Comparison of ENCODE assay signal across 8 mouse cellular contexts in genomic region chr1:99772183-99772582, GRCm38 (mm10). TPM values are rescaled to one million over a fixed set of nuclear protein-coding genes. Genes with fewer than 3 reads are reported as not detected.
DNase-seq lines count a peak whose midpoint lies in the region; ATAC-seq lines count a peak whose summit lies in the region.

No protein-coding gene starts in this region.

- intact Hi-C loops in gastrocnemius, postnatal 14 days (cut with DNase I; ENCODE audit: low total_unique reads) = no loop called here
- intact Hi-C loops in left cerebral cortex, postnatal 10 days (cut with DNase I) = no loop called here

- peak overlapping the region; percentile 35; the same call in 1 of the 2 replicates for H3K9ac ChIP-seq in forebrain, embryonic 14.5 days (ENCODE audit: low read length)
- H3K9ac ChIP-seq in midbrain, embryonic 14.5 days (replicated peaks; ENCODE audit: low read length) = peak overlapping the region; percentile 48
- H3K9ac ChIP-seq in stomach, embryonic 16.5 days (ENCODE audit: low read length) = no peak overlapping the region

- H3K4me1 ChIP-seq in forebrain, embryonic 14.5 days (ENCODE audit: control insufficient read depth, insufficient read depth, low read length) = no peaks in the 10 kb centered on the region
- H3K4me1 ChIP-seq in midbrain, embryonic 14.5 days (ENCODE audit: control insufficient read depth, insufficient read depth, low read length) = no peaks in the 10 kb centered on the region
- no peaks in the 10 kb centered on the region for H3K4me1 ChIP-seq in stomach, embryonic 16.5 days (ENCODE audit: control insufficient read depth, insufficient read depth, low read length)

- peak overlapping the region; percentile 34 for H3K4me3 ChIP-seq in forebrain, embryonic 14.5 days (ENCODE audit: low read depth, low read length)
- peak overlapping the region; percentile 43 for H3K4me3 ChIP-seq in midbrain, embryonic 14.5 days (replicated peaks; ENCODE audit: low read depth, low read length)
- no peak overlapping the region for H3K4me3 ChIP-seq in stomach, embryonic 16.5 days (replicated peaks; ENCODE audit: low read length)

- H3K4me2 ChIP-seq in forebrain, embryonic 14.5 days (ENCODE audit: low read length) = peak overlapping the region; percentile 52
- H3K4me2 ChIP-seq in midbrain, embryonic 14.5 days (ENCODE audit: low read length) = peak overlapping the region; percentile 65
- H3K4me2 ChIP-seq in stomach, embryonic 16.5 days (ENCODE audit: low read depth, low read length) = no peak overlapping the region

- H3K27me3 ChIP-seq in forebrain, embryonic 14.5 days (replicated peaks; ENCODE audit: control insufficient read depth, insufficient read depth, low read length) = no peaks in the 10 kb centered on the region
- H3K27me3 ChIP-seq in midbrain, embryonic 14.5 days (ENCODE audit: control insufficient read depth, insufficient read depth, low read length) = no peaks in the 10 kb centered on the region
- no peaks in the 10 kb centered on the region for H3K27me3 ChIP-seq in stomach, embryonic 16.5 days (ENCODE audit: control insufficient read depth, insufficient read depth, low read length)

- 1% methylated on average over 19 of the region's 19 CpGs for WGBS in forebrain, embryonic 14.5 days
- under 1% methylated on average over 19 of the region's 19 CpGs for WGBS in midbrain, embryonic 14.5 days
- under 1% methylated on average over 19 of the region's 19 CpGs for WGBS in stomach, embryonic 16.5 days

- no peaks in the 10 kb centered on the region for H3K36me3 ChIP-seq in forebrain, embryonic 14.5 days (ENCODE audit: control insufficient read depth, insufficient read depth, low read length)
- H3K36me3 ChIP-seq in midbrain, embryonic 14.5 days (ENCODE audit: control insufficient read depth, insufficient read depth, low read length) = no peaks in the 10 kb centered on the region
- no peaks in the 10 kb centered on the region for H3K36me3 ChIP-seq in stomach, embryonic 16.5 days (ENCODE audit: control insufficient read depth, insufficient read depth, low read length)

- no peaks in the 10 kb centered on the region for H3K9me3 ChIP-seq in forebrain, embryonic 14.5 days (replicated peaks; ENCODE audit: control insufficient read depth, low read length)
- H3K9me3 ChIP-seq in midbrain, embryonic 14.5 days (ENCODE audit: control insufficient read depth, low read length) = no peaks in the 10 kb centered on the region
- H3K9me3 ChIP-seq in stomach, embryonic 16.5 days (replicated peaks; ENCODE audit: control insufficient read depth, low read length) = no peaks in the 10 kb centered on the region

- H3K27ac ChIP-seq in forebrain, embryonic 14.5 days (ENCODE audit: low read depth, low read length) = no peak overlapping the region
- H3K27ac ChIP-seq in midbrain, embryonic 14.5 days (replicated peaks; ENCODE audit: low read depth, low read length) = 0 out of 2 replicates have a peak overlapping the region, but pooled peaks have one; percentile 20
- H3K27ac ChIP-seq in stomach, embryonic 16.5 days (ENCODE audit: low read length) = no peak overlapping the region

- ATAC-seq in forebrain, embryonic 14.5 days = peak; percentile 95
- peak; percentile 85 for ATAC-seq in midbrain, embryonic 14.5 days (ENCODE audit: low FRiP score, low TSS enrichment)
- peak; percentile 79 for ATAC-seq in stomach, embryonic 16.5 days (ENCODE audit: insufficient read depth, low FRiP score)

- peak; percentile 21 for DNase-seq in gastrocnemius, postnatal 14 days
- no peak for DNase-seq in gastrocnemius, postnatal 25 days
- peak; percentile 46 for DNase-seq in brain, embryonic 18.5 days (ENCODE audit: low read depth, low spot score)
- DNase-seq in forebrain, embryonic 14.5 days (ENCODE audit: low spot score) = peak; percentile 89
- DNase-seq in hindlimb bud, embryonic 11.5 days (ENCODE audit: extremely low spot score, low read depth, low spot score) = peak; percentile 83
- peak; percentile 26 to 55 for DNase-seq in left cerebral cortex, postnatal 10 days (ENCODE audit: extremely low spot score in 1 of 2, low spot score in 2 of 2)
- peak; percentile 88 for DNase-seq in midbrain, embryonic 14.5 days

RNA-seq across cellular contexts. Expression of gene Cntnap5b, which starts 0.4 kb away (rescaled TPM):
- under 1 TPM; 0.04 to 0.07 TPM for total RNA-seq in gastrocnemius, postnatal 14 days (2021)
- total RNA-seq in gastrocnemius, postnatal 25 days (2021) = under 1 TPM; 0.11 to 0.13 TPM
- polyA plus RNA-seq in forebrain, embryonic 14.5 days (2014; fragmentation: Nextera tagmentation; extraction: Ambion mirVana) = 0.72 and 1.1 TPM in 2 replicates
- 10 to 100 TPM; 18.8 to 20.1 TPM for total RNA-seq in left cerebral cortex, postnatal 10 days (2021)
- 3.7 TPM in 2 replicates for polyA plus RNA-seq in midbrain, embryonic 14.5 days (2014; fragmentation: Nextera tagmentation; extraction: Ambion mirVana)
- not detected in 2 replicates for polyA plus RNA-seq in stomach, embryonic 16.5 days (2015; fragmentation: Nextera tagmentation; extraction: Ambion mirVana)

Comparison
In these comparisons a context has a peak if more than half of its experiments do, and no peak if none do; other contexts are left out.
1. RNA of gene Cntnap5b, which starts 0.4 kb away (total RNA-seq): 18.8 to 20.1 TPM in left cerebral cortex, postnatal 10 days; 0.11 to 0.13 TPM in gastrocnemius, postnatal 25 days and 0.04 to 0.07 TPM in gastrocnemius, postnatal 14 days; every median in the first group is over 10 times any median in the second.
2. Peak in every context shown above with its lines, with median percentiles within 50 percentile points of each other: ATAC-seq.